Mouse (Mus musculus) heart, embryonic 10.5 days (tissue): ENCODE data around the gene 1520401A03Rik. TPM values are rescaled to one million over a fixed set of nuclear protein-coding genes. Genes with fewer than 3 reads are reported as not detected.

Source experiments
- DNase-seq: peaks from one replicate; pipeline ENCODE4 v3.0.0-alpha.2; 2017; ENCODE audit warnings: low spot score
- H3K27ac ChIP-seq: fragments of 300-500 bp; sonication (generic); 2 replicates; pipeline ENCODE4 v1.5.1; 2016; ENCODE audit warnings: mild to moderate bottlenecking
- H3K27me3 ChIP-seq: fragments of 300-500 bp; sonication (generic); 2 replicates; pipeline ENCODE4 v1.6.1; 2016; ENCODE audit warnings: mild to moderate bottlenecking; ENCODE audit not compliant: poor library complexity, insufficient read depth, severe bottlenecking
- H3K36me3 ChIP-seq: fragments of 300-500 bp; sonication (generic); 2 replicates; pipeline ENCODE4 v1.6.1; 2016; ENCODE audit warnings: mild to moderate bottlenecking, moderate library complexity
- H3K4me1 ChIP-seq: fragments of 300-500 bp; sonication (generic); 2 replicates; pipeline ENCODE4 v1.6.1; 2016; ENCODE audit warnings: mild to moderate bottlenecking
- H3K4me3 ChIP-seq: fragments of 300-500 bp; sonication (generic); 2 replicates; pipeline ENCODE4 v1.5.1; 2016; ENCODE audit warnings: mild to moderate bottlenecking, moderate library complexity
- H3K9me3 ChIP-seq: fragments of 300-500 bp; sonication (generic); 2 replicates; pipeline ENCODE4 v1.6.1; 2016; ENCODE audit warnings: mild to moderate bottlenecking, moderate library complexity
- WGBS: fragments of 180-500 bp; shearing (Covaris S2); methylation state at CpG from one replicate; pipeline ENCODE4 v1.1.7; 2016; 5-methylcytosine and 5-hydroxymethylcytosine counted together
- polyA plus RNA-seq: library from polyadenylated mRNA; unstranded; fragments of >200 nt; fragmentation: Nextera tagmentation; extraction: Ambion mirVana; gene quantifications from 2 replicates; pipeline ENCODE4 v1.2.1, GENCODE M21; 2016

Gene 1520401A03Rik
- polyA plus RNA-seq, 1 experiment from 2014 or later: not detected

- Histone ChIP-seq H3K27me3 (peaks cover 71% of the 10 kb centered on the region), H3K27ac (no peak overlapping the region), H3K4me1 (no peaks in the 10 kb centered on the region), H3K9me3 (no peaks in the 10 kb centered on the region), H3K36me3 (no peaks in the 10 kb centered on the region), H3K4me3 (no peak overlapping the region)
- WGBS: 0% methylated on average over 3 of the region's 3 CpGs
- peak; percentile 88 for DNase-seq
Observed at GRCm38 (mm10) chr17:23706212-23706611, 16.4 kb downstream of the 1520401A03Rik start.

GRCm38 (mm10) chr17:23705525-23706104, 17.0 kb downstream of the 1520401A03Rik start:
- Histone ChIP-seq H3K9me3 (no peaks in the 10 kb centered on the region), H3K27ac (no peak overlapping the region), H3K36me3 (no peaks in the 10 kb centered on the region), H3K4me1 (no peaks in the 10 kb centered on the region), H3K27me3 (peaks cover 75% of the 10 kb centered on the region), H3K4me3 (no peak overlapping the region)
- no peak for DNase-seq
- WGBS: 75% methylated on average over 7 of the region's 7 CpGs

GRCm38 (mm10) chr17:23704741-23705140, 17.8 kb downstream of the 1520401A03Rik start:
- DNase-seq: no peak
- peaks cover 76% of the 10 kb centered on the region for H3K27me3 ChIP-seq
- 58% methylated on average over 7 of the region's 7 CpGs for WGBS

GRCm38 (mm10) chr17:23703301-23703700, 19.3 kb downstream of the 1520401A03Rik start:
- WGBS: 82% methylated on average over 9 of the region's 9 CpGs
- Histone ChIP-seq H3K9me3 (no peaks in the 10 kb centered on the region), H3K36me3 (no peaks in the 10 kb centered on the region), H3K4me3 (no peak overlapping the region), H3K27ac (no peak overlapping the region), H3K4me1 (peaks cover 11% of the 10 kb centered on the region), H3K27me3 (peaks cover 79% of the 10 kb centered on the region)
- no peak for DNase-seq

More at GRCm38 (mm10) chr17:23704741-23705140, 17.8 kb downstream of the 1520401A03Rik start:
- Histone ChIP-seq H3K9me3 (no peaks in the 10 kb centered on the region), H3K4me3 (no peak overlapping the region), H3K27ac (no peak overlapping the region), H3K36me3 (no peaks in the 10 kb centered on the region), H3K4me1 (peaks cover 2% of the 10 kb centered on the region; the same call in 1 of the 2 replicates)

GRCm38 (mm10) chr17:23700079-23700478, 22.5 kb downstream of the 1520401A03Rik start:
- no peaks in the 10 kb centered on the region for H3K36me3 ChIP-seq
- peak overlapping the region; percentile 82 for H3K4me3 ChIP-seq
- DNase-seq: peak; percentile 96
- peaks cover 76% of the 10 kb centered on the region for H3K27me3 ChIP-seq
- H3K9me3 ChIP-seq: no peaks in the 10 kb centered on the region
- peaks cover 17% of the 10 kb centered on the region for H3K4me1 ChIP-seq
- WGBS: under 1% methylated on average over 27 of the region's 28 CpGs
- peak overlapping the region; percentile 69 for H3K27ac ChIP-seq

- peak overlapping the region; percentile 69 for H3K27ac ChIP-seq
- peaks cover 17% of the 10 kb centered on the region for H3K4me1 ChIP-seq
- WGBS: 2% methylated on average over 94 of the region's 101 CpGs
- peaks cover 79% of the 10 kb centered on the region for H3K27me3 ChIP-seq
- H3K36me3 ChIP-seq: no peaks in the 10 kb centered on the region
- H3K4me3 ChIP-seq: peak overlapping the region; percentile 82
- no peak for DNase-seq
- no peaks in the 10 kb centered on the region for H3K9me3 ChIP-seq
Observed at GRCm38 (mm10) chr17:23699131-23700077, 23.2 kb downstream of the 1520401A03Rik start.

- no peak overlapping the region for H3K4me3 ChIP-seq
- no peaks in the 10 kb centered on the region for H3K36me3 ChIP-seq
- H3K27ac ChIP-seq: no peak overlapping the region
- DNase-seq: no peak
- WGBS: 9% methylated on average over 3 of the region's 3 CpGs
- H3K27me3 ChIP-seq: peaks cover 71% of the 10 kb centered on the region
- peaks cover 17% of the 10 kb centered on the region for H3K4me1 ChIP-seq
- H3K9me3 ChIP-seq: no peaks in the 10 kb centered on the region
Observed at GRCm38 (mm10) chr17:23695801-23696200, 26.8 kb downstream of the 1520401A03Rik start.

- no peak for DNase-seq
- Histone ChIP-seq H3K4me3 (no peak overlapping the region), H3K9me3 (no peaks in the 10 kb centered on the region), H3K4me1 (peaks cover 13% of the 10 kb centered on the region), H3K27ac (no peak overlapping the region), H3K27me3 (peaks cover 58% of the 10 kb centered on the region), H3K36me3 (no peaks in the 10 kb centered on the region)
- WGBS: 61% methylated on average over 1 of the region's 1 CpGs
Observed at GRCm38 (mm10) chr17:23694491-23694890, 28.1 kb downstream of the 1520401A03Rik start.

- H3K36me3 ChIP-seq: no peaks in the 10 kb centered on the region
- peaks cover 24% of the 10 kb centered on the region for H3K4me1 ChIP-seq
- H3K27ac ChIP-seq: no peak within 1 kb of the TSS
- H3K27me3 ChIP-seq: peaks cover 67% of the 10 kb centered on the region
- WGBS: 18% methylated on average over 15 of the region's 15 CpGs
- DNase-seq: no peak
- no peaks in the 10 kb centered on the region for H3K9me3 ChIP-seq
- H3K4me3 ChIP-seq: peak within 1 kb of the TSS; percentile 3; the same call in 1 of the 2 replicates
Observed at GRCm38 (mm10) chr17:23683856-23684672, 38.5 kb downstream of the 1520401A03Rik start, which contains the start of gene Cldn9. TSS of gene Cldn9 (minus strand) at chr17:23684026.

GRCm38 (mm10) chr17:23683226-23683625, 39.4 kb downstream of the 1520401A03Rik start:
- Histone ChIP-seq H3K27me3 (peaks cover 76% of the 10 kb centered on the region), H3K36me3 (no peaks in the 10 kb centered on the region), H3K9me3 (no peaks in the 10 kb centered on the region), H3K4me3 (0 out of 2 replicates have a peak overlapping the region, but pooled peaks have one; percentile 3), H3K4me1 (peaks cover 24% of the 10 kb centered on the region), H3K27ac (no peak overlapping the region)
- WGBS: 15% methylated on average over 15 of the region's 15 CpGs
- DNase-seq: no peak

GRCm38 (mm10) chr17:23682530-23682929, 40.1 kb downstream of the 1520401A03Rik start:
- Histone ChIP-seq H3K36me3 (no peaks in the 10 kb centered on the region), H3K27ac (no peak overlapping the region), H3K4me3 (peak overlapping the region; percentile 3; the same call in 1 of the 2 replicates), H3K4me1 (peaks cover 26% of the 10 kb centered on the region), H3K9me3 (no peaks in the 10 kb centered on the region), H3K27me3 (peaks cover 77% of the 10 kb centered on the region)
- no peak for DNase-seq
- 54% methylated on average over 3 of the region's 3 CpGs for WGBS

GRCm38 (mm10) chr17:23682092-23682491, 40.5 kb downstream of the 1520401A03Rik start:
- DNase-seq: no peak
- Histone ChIP-seq H3K27me3 (peaks cover 77% of the 10 kb centered on the region), H3K9me3 (no peaks in the 10 kb centered on the region), H3K4me3 (no peak overlapping the region), H3K27ac (no peak overlapping the region), H3K4me1 (peaks cover 29% of the 10 kb centered on the region), H3K36me3 (no peaks in the 10 kb centered on the region)
- WGBS: 49% methylated on average over 4 of the region's 4 CpGs
